Mouse (Mus musculus) fibroblast of lung, adult 2 months (primary cell): ENCODE measurements around the gene Dok5.

Experiments
- DNase-seq: peaks from one replicate; pipeline ENCODE4 v3.0.0-alpha.2; 2011; ENCODE audit warnings: low read depth

Gene Dok5

DNA sequence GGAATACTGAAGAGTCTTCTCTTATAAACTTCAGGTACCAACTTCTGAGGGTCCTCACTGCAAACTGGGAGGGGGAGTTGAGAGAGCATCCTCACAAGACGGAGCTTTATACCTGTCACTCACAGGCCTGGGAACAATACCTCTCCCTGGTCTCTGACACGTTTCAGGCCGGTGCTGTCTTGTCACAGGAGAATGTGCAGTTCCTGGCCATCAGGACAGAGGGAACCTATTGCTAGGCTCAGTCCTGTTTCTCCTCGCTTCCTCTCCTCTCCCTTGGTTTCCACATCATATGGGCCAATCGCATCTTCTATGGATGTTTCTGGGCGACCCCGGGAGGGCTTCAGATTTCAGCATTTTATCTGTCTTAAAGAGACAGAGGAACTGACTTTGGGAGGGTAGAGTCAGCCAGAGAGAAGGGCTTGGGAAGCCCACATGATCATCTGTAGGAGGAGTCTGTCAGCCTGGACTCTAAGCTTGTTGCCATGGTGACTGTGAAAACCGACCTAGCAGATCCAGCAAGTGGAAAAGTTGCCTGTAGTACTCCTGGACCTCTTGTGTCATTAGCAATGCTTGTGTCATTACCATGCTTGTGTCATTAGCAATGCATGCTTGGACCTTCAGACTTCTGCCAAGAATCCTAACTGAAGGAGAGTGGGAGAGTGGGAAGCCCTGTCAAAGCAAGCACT is 59.9 kb downstream of the Dok5 start:
- DNase-seq = no peak

DNA sequence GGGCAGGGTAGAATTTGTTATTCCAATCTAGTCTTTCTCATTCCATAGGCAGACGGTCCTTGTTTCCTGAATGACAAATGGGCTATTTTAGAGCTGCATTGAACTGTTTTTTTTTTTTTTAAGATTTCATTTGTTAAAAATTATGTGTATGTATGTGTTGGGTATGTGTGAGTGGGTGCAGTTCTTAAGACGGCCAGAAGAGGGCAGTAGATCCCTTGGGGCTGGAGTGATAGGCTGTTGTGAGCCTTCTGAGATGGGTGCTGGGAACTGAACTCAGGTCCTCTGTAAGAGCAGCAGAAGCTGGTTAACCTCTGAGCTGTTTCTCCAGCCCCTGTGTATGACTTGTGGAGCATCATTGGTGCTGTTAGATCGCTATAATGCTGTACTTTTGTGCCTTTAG is 63.6 kb downstream of the Dok5 start:
- DNase-seq = no peak

DNA sequence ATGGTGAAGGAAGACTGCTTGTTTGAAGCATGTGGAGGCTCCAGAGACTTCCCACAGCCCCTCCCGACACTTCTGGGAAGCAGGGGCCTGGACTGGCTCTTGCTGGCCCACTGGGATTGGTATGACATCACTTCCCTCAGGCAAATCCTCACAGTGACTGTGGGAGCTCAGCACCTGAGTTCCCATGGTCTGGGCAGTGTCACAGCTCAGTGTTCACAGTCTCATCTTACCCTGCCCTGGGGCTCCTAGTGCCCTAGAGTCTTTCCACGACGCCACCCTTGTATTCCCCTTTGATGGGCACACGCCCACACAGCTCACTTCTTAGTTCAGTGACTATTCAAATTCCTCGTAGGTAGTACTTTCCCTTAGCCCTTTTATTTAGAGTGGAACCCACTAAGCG is 71.4 kb downstream of the Dok5 start:
- DNase-seq = no peak

DNA sequence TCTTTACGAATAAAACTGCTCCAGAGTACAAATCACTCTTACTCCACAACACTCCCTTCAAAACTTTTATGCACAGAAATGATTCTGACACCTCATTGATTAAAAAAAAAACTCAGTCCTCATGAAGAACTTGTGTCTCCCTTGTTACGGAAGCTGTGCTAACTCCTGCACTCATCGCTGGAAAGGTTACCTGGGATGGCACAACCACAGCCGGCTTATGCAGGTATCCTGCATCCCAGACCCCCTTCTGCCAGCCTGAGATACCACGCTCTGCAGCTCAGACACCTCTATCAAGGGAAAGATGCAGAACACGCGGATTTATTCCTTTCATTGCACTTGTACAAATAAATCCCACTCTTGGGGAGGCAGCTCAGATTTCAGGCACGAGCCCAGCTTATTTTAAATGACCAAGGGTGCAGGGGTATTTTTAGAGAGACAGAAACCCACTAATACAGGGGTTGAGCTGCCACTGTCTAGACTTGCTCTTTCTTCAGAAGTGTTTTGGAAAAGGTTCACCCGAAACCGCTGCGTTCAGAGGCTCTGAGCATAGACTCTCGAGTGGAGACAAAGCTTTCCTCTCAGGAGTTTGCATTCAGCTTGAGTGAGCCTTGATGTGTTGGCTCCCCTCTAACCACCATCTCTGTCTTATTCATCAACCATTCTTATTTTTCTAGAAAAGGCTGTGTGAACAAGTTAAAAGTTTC is 76.1 kb downstream of the Dok5 start:
- no peak for DNase-seq

DNA sequence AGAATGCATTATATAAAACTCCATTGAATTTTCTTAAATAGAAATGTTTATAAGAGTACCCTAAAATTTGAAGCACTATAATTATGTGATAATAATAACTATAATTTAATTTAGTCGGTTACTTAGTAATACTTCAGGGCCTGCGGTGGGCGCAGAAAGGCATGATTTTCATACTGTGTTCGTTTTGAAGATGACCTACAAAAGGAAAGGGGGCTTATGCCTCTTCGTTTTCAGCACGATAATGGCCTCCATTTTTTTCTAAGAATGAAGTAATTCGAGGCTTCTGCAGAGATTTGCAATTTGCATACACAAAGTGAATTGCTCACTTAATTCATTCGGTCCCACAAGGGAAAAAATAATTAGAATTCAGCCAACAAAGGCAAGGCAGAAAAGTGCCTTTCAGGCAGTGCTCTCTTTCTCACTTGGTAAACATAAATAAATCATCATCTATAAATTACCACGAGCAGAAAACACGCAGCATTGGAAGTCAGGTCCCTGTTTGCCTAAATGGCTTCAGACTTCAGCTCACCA is 76.7 kb downstream of the Dok5 start:
- no peak for DNase-seq

DNA sequence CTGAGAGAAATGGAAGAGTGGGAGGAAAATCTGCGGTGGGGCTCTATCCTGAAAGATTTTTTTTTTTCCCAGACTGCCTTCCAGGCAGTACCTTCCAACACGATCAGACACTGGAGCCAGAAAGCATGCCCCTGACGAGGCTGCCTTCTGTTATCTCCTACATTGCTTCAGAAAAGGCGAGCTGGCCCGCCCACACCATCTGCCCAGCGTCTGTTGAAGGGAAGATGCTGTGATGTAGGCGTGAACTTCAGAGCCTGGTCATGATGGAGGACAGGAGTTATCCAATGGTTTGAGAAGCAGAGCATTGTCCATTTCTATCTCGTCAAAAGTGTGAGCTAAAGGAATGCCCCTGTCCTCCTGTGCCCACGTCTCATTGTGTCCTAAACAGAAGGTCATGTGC is 79.7 kb downstream of the Dok5 start:
- no peak for DNase-seq

DNA sequence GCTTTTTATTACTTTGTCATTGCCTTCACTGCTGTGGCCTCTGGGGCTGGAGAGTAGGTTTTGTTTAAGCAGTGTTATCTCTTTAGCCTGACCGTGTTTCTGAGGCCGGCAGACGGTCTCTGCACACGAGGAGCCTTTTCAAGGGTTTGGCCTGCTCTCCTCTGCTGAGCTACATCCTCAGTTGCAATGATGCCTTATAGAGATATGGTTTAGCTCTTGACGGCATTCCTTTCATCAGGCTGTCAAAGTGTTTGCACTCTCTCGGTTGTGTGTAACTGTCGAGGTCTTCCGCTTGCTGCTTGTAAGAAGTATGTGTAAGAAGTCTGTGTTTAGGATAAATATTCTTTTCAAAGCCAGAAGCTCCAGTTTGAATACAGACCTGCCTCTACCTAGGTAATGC is 84.7 kb downstream of the Dok5 start:
- no peak for DNase-seq

DNA sequence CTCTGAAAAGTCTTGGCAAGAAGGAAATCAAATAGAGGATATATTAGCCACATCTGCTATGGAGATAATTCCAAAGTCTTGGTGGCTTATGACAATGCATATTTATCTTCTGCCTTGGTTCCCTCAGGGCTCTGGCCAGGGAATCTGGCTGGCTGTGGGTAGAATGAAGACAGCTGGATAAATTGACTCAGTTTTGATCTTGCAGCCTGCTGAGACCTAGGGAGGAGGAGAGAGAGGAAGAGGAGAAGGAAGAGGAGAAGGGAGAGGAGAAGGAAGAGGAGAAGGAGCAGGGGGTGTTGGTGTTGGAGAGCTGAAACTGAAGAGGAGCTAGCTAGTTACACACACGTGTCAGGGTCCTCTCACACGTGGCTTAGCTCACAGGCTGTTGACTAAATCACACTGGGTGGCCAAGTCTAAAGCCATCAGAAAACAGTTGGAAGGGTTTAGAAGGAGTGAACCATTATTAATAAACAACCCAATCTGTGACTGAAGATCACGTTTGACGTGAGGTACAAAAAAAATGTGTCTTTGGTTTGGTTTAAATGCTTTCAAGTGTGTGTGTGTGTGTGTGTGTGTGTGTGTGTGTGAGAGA is 85.6 kb downstream of the Dok5 start:
- no peak for DNase-seq

DNA sequence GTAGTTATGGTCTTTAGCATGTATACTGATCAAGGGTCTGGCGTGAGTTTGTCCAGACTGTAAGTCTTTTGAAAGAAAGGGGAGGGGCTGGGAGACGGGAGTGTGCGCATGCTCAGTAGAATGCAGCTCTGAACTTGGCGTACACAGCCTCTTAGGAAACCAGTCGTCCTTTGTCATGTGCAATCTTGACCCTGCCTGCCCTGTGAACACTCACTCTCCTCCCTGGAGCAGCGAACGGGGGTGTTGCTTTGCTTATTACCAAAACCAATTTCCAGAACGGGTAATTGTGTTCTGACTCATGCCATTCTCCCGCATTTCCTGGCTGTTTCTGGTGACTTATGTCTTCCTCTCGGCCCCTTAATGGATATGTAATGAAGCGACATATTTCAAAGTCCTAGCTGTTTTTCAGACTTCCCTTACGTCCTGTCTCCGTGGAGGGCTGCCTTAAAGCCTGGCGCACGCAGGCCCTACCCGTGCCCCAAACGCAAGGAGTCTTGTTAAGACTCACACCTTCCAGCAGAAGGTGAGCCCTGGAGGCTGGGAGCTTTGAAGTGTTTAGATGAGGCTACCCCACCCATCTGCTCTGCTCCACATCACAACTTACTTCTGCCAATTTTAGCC is 95.3 kb downstream of the Dok5 start:
- DNase-seq = peak; percentile 21

DNA sequence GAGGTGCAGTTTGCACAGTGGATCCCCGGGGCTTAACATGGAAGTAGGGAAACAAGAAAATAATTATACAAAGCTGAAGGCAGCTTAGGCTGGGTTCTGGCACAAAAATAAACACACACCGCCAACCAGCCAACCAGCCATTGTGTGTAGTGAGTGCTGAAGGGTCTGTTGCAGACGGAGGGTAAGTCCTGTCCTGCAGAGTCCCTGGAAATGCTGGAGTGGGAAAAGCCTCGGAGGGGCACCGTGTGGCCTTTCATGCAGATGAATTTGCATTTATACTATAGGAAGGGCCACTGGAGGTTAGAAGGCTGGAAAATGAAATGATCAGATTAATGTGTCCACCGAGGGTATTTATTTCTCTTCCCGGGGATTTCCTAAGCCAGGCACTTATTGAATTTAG is 97.2 kb downstream of the Dok5 start:
- no peak for DNase-seq

DNA sequence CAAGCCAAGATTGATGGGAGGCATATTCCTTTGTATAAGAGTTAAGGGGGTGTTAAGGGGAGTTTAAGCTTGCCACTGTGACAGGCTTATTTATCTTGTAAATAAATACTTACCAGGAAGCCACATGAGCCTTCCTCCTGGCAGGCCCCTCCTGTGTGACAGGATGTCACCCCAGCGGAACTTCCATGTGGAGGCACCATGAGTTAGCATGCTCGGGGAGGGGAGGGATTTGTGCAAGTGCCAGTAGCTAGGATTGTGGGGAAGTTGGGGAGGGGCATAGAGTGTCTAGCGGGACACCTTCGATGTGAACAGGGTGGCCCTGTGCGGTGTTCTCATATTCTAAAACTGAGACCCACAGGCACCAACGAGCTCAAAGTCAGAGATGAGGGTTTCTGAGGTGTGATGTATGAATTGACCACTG is 97.6 kb downstream of the Dok5 start:
- no peak for DNase-seq

DNA sequence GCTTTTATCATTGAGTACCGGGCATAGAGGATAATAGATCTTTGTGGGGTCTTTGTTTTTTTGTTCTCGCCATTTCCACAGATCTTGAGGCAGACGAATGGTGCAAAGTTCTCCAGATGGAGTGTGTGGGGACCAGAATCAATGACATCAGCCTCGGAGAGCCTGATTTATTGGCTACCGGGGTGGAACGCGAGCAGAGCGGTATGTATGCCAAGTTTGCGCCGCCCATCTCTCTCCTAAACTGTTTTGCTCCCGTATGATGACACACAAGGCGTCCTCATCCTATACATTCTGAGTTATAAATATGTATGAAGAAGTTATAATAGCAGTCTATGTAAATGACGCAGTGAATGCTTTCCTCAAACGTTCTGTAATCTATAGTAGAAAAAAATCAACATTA is 98.4 kb downstream of the Dok5 start:
- no peak for DNase-seq

DNA sequence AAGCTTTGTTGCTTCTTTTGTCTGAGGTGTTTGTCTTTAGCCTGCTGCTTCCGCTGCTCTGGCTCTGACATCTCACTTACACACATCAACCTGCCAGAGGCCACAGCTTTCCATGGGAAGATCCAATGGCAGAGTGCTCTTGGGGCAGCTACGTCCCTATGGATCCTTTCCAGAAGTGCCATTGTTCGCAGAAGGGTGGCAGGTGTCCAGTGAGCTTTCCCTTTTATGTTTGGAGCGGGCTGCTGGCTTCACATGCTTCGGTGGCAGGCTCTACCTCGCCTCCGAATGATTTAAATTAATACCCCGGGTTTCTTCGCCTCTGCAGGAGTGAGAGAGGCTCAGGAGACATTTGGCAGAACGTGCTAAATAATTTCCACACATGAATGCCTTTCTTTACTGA is 105.3 kb downstream of the Dok5 start:
- DNase-seq = no peak

DNA sequence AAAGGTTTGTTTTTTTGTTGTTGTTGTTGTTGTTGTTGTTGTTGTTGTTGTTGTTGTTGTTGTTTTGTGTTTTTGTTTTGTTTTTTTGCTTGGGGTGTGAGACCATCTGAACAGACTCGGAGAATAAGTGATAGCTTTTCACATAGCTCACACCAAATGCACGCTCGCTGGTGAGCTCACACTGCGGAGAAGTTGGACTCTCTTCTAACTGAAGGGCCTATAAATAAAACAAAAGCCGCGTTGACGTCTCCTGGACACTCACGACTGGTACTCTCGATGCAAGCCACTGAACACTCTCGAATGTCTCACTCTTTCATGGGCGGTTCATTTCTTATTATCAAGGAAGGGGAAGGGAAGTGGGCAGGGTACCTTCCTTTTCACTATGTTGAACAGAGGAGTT is 105.8 kb downstream of the Dok5 start:
- no peak for DNase-seq

DNA sequence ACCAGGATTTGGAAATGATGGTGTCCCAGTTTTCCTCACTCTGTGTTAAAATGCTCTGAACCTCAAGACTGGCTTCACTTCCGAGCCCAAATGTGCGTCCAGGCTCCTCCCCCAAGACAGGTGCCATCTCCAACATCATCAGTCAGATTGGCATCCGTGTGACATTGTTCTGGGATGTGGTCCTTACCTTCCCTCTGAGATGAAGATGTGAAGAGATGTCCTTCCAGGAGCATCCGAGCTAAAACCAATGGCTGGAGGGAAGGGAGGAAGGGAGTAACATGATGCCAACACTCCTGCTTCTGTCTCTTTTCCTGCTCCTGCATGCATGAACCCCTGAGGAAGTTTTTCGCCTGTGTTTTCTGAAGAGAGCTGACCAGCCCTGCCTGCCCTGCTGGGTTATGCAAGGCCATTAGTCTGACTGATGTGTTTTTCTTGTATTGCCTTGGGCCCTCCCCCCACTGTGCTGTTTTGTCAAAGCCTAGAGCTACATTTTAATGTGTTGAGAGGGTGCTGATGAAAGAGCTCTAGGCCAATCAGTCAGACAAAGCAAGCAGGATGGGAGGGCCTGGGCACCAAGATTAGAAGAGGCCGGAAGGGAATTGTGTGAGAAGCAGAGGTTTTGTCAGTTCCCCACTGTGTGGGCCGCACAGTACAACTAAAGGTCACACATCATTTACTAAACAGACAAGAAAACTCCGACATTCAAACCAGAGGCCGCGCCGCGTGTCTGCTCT is 106.4 kb downstream of the Dok5 start:
- DNase-seq = peak; percentile 40

DNA sequence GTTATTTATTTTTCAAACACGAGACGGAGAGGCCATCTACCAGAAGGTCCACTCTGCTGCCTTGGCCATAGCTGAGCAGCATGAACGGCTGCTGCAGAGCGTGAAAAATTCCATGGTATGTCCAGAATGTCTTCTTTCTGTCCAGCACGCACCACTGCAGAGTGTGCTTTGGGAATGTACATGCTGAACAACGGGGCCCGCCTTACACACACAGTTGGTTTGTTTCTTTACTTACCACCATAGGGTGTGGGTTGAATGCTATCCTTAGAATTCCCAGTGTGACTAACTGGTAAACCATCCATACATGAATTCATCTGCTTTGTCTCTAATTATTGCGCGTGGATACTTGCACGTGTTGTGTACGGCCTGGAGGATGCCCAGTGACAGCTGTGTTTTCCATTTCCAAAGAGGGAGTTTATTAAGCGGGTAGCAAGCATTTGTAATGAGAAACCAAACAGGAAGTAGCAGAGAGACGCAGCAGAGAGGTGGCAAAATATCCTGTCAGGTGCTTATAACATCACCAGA is 109.9 kb downstream of the Dok5 start:
- no peak for DNase-seq

DNA sequence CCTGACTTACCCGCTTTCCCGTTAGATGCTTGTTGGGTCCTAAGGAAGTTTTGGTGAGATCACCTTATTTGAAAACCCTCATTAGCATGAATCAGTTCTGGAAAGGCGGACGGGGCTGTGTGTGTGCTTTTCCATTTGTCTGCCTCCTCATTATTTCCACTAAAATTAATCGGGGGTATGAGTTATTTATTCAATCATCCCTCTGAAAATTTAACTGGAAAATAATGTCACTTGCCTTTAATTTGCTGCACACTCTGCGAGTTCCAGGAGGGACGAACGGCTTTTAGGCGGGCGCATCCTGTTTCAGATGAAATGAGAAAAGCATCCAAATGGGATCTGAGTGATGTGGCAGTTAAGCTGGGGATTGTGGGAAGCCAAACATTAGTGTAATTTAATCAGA is 113.9 kb downstream of the Dok5 start:
- no peak for DNase-seq

DNA sequence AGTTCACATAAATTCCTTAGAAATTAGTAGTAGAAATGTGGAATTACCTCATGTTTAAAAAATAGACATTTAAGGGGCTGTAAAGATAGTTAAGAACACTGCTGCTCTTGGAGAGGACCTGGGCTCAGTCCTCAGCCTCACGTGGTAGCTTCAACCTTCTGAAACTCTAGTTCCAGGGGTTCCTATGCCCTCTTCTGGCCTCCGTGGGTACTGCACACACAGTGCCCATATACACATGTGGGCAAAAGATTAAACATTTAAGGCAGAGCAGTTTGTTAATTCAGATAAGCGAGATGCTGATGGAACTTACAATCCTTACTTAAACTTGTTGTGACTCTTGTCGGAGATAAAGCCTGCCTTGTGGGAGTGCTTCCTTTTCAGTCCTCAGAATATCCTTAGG is 118.5 kb downstream of the Dok5 start:
- no peak for DNase-seq

DNA sequence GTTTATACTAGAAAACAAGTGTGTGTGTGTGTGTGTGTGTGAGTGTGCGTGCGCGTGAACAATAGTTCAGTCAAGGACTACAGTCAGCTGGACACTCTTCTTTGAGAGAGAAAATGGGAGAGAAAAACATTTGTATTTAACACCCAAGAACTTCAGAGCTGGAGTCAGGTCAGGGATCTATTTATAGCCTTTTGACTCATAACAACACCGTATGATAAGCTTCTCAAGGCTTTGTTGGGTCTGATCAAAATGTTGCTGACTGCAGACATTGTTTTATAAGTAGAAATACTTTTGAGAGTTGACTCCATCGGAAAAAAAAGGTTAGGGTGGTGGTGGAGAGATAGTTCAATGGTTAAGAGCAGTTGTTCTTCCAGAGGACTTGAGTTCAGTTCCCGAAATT is 120.7 kb downstream of the Dok5 start:
- DNase-seq = no peak

DNA sequence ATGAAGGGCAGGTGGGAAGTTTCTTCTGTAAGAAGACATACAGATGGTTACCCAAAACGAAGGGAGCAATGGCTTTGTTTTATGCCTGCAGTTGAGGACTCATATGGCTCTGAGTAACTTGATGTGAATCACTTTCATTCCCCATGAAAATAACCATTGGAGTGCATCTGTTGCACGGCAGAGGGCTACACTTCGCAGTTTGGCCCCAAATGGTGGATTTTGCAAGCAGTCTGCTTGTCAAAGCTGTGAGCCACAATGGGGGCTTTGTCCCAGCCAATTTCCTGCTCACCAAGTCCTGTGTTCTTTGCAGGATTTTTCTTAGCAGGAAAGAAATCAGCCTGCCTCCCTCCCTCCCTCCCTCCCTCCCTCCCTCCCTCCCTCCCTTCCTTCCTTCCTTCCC is 123.6 kb downstream of the Dok5 start:
- no peak for DNase-seq

DNA sequence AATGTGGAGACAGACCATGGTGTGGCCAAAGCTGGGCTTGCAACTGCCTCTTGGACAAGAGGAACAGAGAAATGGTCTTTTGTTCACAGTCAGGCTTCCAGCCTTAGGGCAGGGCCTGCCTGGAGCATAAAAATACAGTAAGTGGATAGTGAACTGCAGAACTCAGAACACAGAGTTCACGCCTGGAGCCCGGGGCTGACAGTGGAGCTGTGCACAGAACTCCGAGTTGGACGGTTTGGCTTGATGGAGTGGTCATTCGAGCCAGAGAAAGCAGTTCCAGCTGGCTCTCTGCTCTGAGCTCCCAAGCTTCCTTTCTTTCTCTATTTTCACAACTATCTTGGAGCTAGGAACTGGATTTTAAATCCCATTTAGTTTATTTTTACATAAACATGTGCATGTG is 124.5 kb downstream of the Dok5 start:
- no peak for DNase-seq

DNA sequence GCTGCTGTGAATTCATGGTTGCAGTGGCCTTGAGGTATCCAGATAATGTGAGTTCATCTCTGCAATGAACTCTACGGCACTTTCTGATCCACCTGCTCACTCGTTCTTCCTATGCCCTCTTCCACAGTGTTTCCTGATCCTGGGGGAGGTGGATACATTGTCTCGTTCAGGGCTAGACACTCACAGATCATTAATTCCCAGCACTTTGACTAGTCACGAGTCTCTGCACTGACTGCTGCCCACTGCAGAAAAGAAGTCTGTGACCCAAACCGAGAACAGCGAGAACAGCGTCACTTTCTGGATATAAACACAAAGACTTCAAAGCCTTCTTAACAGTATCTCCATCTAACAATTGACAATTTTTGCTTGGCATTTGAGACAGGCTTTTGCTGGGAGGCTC is 125.9 kb downstream of the Dok5 start:
- no peak for DNase-seq
